Mouse (Mus musculus): ENCODE results near the gene Esrrg. TPM values are rescaled to one million over a fixed set of nuclear protein-coding genes. Genes with fewer than 3 reads are reported as not detected.

Gene Esrrg
- polyA plus RNA-seq, 1 experiment from 2014 or later: 51.4 TPM

DNA sequence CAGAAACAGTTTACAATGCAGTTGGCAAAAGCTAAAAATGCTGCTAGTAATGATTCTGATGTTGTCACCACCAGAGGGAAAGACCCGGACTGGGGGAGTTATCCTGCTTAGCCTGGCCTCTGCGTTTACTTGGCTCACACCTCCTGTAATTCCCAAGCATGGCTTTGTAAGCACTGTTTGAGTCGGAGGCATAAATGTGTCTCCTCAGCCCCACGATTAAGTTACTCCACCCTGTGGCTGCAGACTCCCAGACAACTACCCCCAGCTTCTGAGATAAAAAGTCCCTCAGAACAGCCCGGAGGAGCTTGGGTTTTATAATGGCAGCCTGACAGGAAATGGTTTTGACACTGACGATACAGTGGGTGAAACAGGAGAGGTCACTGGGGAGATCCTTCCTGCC lies 499.4 kb downstream of the Esrrg start:
- H3K9me3 ChIP-seq (ENCODE audit: control insufficient read depth, low read length): no peaks in the 10 kb centered on the region
- H3K4me2 ChIP-seq (ENCODE audit: low read depth, low read length): no peak overlapping the region
- no peak overlapping the region for H3K4me3 ChIP-seq (ENCODE audit: low read depth, low read length)
- no peaks in the 10 kb centered on the region for H3K27me3 ChIP-seq (ENCODE audit: control insufficient read depth, insufficient read depth, low read length)
- H3K4me1 ChIP-seq (ENCODE audit: control insufficient read depth, insufficient read depth, low read length): no peaks in the 10 kb centered on the region
- no peaks in the 10 kb centered on the region for H3K36me3 ChIP-seq (ENCODE audit: control insufficient read depth, insufficient read depth, low read length)
- no peak overlapping the region for H3K27ac ChIP-seq (ENCODE audit: low read depth, low read length)
- no peak for ATAC-seq (ENCODE audit: low read depth)
- no peak overlapping the region for H3K9ac ChIP-seq (replicated peaks; ENCODE audit: low read depth, low read length)
- 45% methylated on average over 6 of the region's 6 CpGs for WGBS

DNA sequence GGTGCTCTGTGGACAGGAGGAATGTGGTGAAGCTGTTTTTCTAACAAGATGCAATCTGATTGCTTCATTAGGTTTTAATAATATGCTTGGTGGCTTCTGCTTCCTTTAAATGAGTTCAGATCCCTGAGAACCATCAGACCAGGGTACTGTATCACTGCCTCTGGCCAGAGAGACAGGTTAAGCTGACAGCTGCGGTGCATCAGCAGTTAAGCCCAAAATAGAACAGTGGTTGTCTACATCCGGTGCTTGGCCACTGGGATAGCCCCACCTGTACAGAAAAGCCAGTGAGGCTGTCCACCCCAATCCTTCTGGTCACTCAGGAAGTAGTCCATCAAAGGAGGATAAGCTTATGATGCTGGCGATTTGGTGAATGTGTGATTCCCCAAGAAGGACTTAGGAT lies 503.0 kb downstream of the Esrrg start:
- WGBS: 76% methylated on average over 3 of the region's 3 CpGs
- H3K9me3 ChIP-seq (ENCODE audit: control insufficient read depth, low read length): no peaks in the 10 kb centered on the region
- H3K4me2 ChIP-seq (ENCODE audit: low read depth, low read length): no peak overlapping the region
- H3K9ac ChIP-seq (replicated peaks; ENCODE audit: low read depth, low read length): no peak overlapping the region
- H3K4me1 ChIP-seq (ENCODE audit: control insufficient read depth, insufficient read depth, low read length): no peaks in the 10 kb centered on the region
- no peak for ATAC-seq (ENCODE audit: low read depth)
- H3K27me3 ChIP-seq (ENCODE audit: control insufficient read depth, insufficient read depth, low read length): no peaks in the 10 kb centered on the region
- no peak overlapping the region for H3K27ac ChIP-seq (ENCODE audit: low read depth, low read length)
- H3K4me3 ChIP-seq (ENCODE audit: low read depth, low read length): no peak overlapping the region
- H3K36me3 ChIP-seq (ENCODE audit: control insufficient read depth, insufficient read depth, low read length): no peaks in the 10 kb centered on the region

DNA sequence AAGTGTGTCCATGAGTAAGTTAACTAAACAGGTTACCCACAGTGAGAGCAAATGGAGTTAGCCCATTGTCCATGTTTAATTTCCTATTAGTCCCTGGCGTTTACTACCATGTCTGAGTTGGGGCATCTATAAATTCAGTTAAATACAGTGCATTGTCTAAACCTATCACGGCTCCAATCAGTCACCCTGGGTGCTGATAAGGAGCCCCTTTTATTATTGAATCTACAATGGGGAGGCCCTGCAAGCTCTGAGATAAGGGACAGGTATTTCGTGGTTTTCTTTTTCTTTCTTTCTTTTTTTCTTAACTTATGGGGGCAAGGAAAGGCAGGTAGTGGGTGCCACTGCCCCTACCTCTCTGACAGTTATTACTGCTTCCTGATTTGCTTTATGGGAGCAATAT lies 504.6 kb downstream of the Esrrg start:
- H3K9ac ChIP-seq (replicated peaks; ENCODE audit: low read depth, low read length): no peak overlapping the region
- H3K4me1 ChIP-seq (ENCODE audit: control insufficient read depth, insufficient read depth, low read length): 0 out of 2 replicates have a peak, but pooled peaks cover 2% of the 10 kb centered on the region
- H3K27ac ChIP-seq (ENCODE audit: low read depth, low read length): no peak overlapping the region
- no peak overlapping the region for H3K4me2 ChIP-seq (ENCODE audit: low read depth, low read length)
- no peaks in the 10 kb centered on the region for H3K27me3 ChIP-seq (ENCODE audit: control insufficient read depth, insufficient read depth, low read length)
- WGBS: 58% methylated on average over 3 of the region's 3 CpGs
- ATAC-seq (ENCODE audit: low read depth): no peak
- no peaks in the 10 kb centered on the region for H3K9me3 ChIP-seq (ENCODE audit: control insufficient read depth, low read length)
- no peak overlapping the region for H3K4me3 ChIP-seq (ENCODE audit: low read depth, low read length)
- H3K36me3 ChIP-seq (ENCODE audit: control insufficient read depth, insufficient read depth, low read length): no peaks in the 10 kb centered on the region

DNA sequence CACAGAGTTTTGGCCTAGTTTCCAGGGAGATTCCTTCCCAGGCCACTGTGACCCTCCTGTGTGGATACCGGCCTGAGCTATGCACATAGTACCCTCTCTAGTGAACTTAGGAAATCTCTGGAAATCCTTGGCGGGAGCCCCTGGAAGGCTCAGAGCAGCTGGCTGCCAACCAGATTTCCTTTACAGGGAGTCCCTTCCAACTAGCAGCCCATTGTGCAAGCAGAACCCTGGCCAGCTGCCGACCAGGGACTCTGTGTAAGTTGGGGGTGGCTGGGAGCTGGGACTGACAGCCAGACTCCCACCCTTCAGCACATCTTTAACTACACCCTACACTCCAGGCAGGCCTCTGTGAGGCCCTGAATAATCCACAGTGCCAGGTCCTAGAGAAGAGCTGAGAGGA lies 509.5 kb downstream of the Esrrg start:
- peak overlapping the region; percentile 28; the same call in 1 of the 2 replicates for H3K27ac ChIP-seq (ENCODE audit: low read depth, low read length)
- no peak overlapping the region for H3K4me3 ChIP-seq (ENCODE audit: low read depth, low read length)
- 0 out of 2 replicates have a peak, but pooled peaks cover 3% of the 10 kb centered on the region for H3K4me1 ChIP-seq (ENCODE audit: control insufficient read depth, insufficient read depth, low read length)

DNA sequence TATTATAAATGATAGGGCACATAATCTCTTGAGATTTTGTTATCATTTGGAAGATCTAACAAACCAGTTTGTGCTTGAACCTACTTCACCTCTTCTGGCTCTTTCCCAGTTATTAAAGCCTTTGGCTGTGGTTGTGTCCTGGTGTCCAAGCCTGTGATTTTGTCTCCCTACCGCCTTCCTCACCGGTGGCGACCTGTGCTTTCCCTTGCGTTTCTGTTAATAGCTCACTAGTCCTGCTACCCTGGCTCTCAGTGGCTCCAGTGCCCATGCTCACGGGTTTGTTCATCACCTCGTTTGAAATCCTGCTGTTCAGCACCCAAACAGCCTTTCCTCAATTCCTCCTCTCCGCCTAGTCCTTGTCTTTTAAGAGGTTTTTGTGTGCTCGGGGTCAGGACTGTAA lies 511.2 kb downstream of the Esrrg start:
- Histone ChIP-seq H3K27ac (ENCODE audit: low read depth, low read length) (no peak overlapping the region), H3K4me3 (ENCODE audit: low read depth, low read length) (no peak overlapping the region), H3K4me1 (ENCODE audit: control insufficient read depth, insufficient read depth, low read length) (0 out of 2 replicates have a peak, but pooled peaks cover 3% of the 10 kb centered on the region), H3K27me3 (ENCODE audit: control insufficient read depth, insufficient read depth, low read length) (no peaks in the 10 kb centered on the region), H3K4me2 (ENCODE audit: low read depth, low read length) (no peak overlapping the region), H3K36me3 (ENCODE audit: control insufficient read depth, insufficient read depth, low read length) (no peaks in the 10 kb centered on the region), H3K9me3 (ENCODE audit: control insufficient read depth, low read length) (no peaks in the 10 kb centered on the region), H3K9ac (replicated peaks; ENCODE audit: low read depth, low read length) (no peak overlapping the region)
- no peak for ATAC-seq (ENCODE audit: low read depth)
- 84% methylated on average over 8 of the region's 8 CpGs for WGBS

More for the DNA sequence above, 509.5 kb downstream of the Esrrg start:
- Histone ChIP-seq H3K4me2 (ENCODE audit: low read depth, low read length) (no peak overlapping the region), H3K27me3 (ENCODE audit: control insufficient read depth, insufficient read depth, low read length) (no peaks in the 10 kb centered on the region), H3K9me3 (ENCODE audit: control insufficient read depth, low read length) (no peaks in the 10 kb centered on the region), H3K36me3 (ENCODE audit: control insufficient read depth, insufficient read depth, low read length) (no peaks in the 10 kb centered on the region), H3K9ac (replicated peaks; ENCODE audit: low read depth, low read length) (no peak overlapping the region)
- 30% methylated on average over 3 of the region's 3 CpGs for WGBS
- peak; percentile 69 for ATAC-seq (ENCODE audit: low read depth)

DNA sequence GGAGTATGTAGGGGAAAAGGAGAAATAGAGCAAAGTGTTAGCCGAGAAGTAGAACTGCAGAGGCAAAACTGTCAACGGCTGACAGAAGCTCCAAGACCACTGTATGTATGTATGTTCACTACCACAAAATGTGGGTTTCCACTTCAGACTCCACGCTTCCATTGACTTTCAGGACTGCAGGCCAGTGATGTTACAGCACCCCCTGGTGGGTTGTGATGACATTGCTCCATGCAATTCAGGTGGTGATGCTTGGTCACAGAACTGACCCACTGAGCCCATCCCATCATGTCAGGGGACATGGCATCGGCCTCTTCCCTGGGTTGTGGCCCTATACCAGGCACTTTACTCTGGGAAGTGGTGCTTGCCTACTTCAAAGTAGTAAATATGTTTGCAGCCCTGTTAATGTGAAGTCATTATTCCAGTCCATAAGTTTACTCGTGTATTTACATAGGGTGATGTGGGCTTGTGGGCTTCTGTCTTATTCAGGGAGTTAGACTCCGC lies 517.0 kb downstream of the Esrrg start:
- H3K4me1 ChIP-seq (ENCODE audit: control insufficient read depth, insufficient read depth, low read length): no peaks in the 10 kb centered on the region
- no peak overlapping the region for H3K27ac ChIP-seq (ENCODE audit: low read depth, low read length)
- no peaks in the 10 kb centered on the region for H3K9me3 ChIP-seq (ENCODE audit: control insufficient read depth, low read length)
- H3K4me2 ChIP-seq (ENCODE audit: low read depth, low read length): no peak overlapping the region
- no peaks in the 10 kb centered on the region for H3K36me3 ChIP-seq (ENCODE audit: control insufficient read depth, insufficient read depth, low read length)
- ATAC-seq (ENCODE audit: low read depth): no peak
- WGBS: 90% methylated on average over 6 of the region's 6 CpGs
- H3K9ac ChIP-seq (replicated peaks; ENCODE audit: low read depth, low read length): no peak overlapping the region
- no peaks in the 10 kb centered on the region for H3K27me3 ChIP-seq (ENCODE audit: control insufficient read depth, insufficient read depth, low read length)
- H3K4me3 ChIP-seq (ENCODE audit: low read depth, low read length): no peak overlapping the region

DNA sequence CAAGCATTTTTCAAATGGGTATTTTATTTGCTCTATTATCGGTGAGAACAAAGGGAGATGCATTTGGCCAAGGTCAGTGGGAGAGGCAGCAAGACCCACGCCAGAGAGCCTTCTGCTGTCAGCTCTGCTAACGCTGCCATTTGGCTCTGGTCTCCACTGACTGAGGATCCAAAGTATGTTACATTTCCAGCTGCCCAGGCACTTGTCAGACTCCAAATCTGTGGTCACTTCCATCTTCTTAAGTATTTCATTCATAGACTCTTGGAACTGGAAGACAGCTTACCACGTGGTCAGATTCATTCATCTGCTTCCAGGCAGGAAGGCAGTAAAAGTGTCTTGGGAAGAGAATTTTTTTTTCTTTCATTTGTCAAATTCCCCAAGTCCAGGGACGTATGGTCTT lies 527.5 kb downstream of the Esrrg start:
- H3K36me3 ChIP-seq (ENCODE audit: control insufficient read depth, insufficient read depth, low read length): no peaks in the 10 kb centered on the region
- ATAC-seq (ENCODE audit: low read depth): no peak
- WGBS: 47% methylated on average over 5 of the region's 5 CpGs
- no peak overlapping the region for H3K4me3 ChIP-seq (ENCODE audit: low read depth, low read length)
- H3K27ac ChIP-seq (ENCODE audit: low read depth, low read length): no peak overlapping the region
- H3K9ac ChIP-seq (replicated peaks; ENCODE audit: low read depth, low read length): no peak overlapping the region
- H3K9me3 ChIP-seq (ENCODE audit: control insufficient read depth, low read length): no peaks in the 10 kb centered on the region
- no peaks in the 10 kb centered on the region for H3K27me3 ChIP-seq (ENCODE audit: control insufficient read depth, insufficient read depth, low read length)
- no peaks in the 10 kb centered on the region for H3K4me1 ChIP-seq (ENCODE audit: control insufficient read depth, insufficient read depth, low read length)
- no peak overlapping the region for H3K4me2 ChIP-seq (ENCODE audit: low read depth, low read length)

DNA sequence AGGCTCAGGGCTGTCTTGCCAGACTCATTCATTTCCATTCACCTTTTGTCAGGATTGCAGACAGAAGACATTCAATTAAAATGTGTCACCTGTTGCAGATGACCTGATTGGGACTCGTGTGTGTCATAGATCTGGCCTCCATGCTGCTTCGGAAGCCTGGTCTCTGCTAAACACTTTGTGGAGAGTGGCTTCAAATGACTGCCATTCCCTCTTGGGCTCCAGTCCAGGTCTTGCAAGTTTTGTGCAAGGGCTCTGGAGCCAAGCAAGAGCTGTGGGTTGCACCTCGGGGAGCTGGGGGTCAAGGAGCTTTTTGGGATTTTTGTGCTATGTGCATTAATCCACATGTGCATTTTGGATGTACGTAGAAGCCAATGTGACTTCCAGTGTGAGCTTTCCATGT lies 530.9 kb downstream of the Esrrg start:
- no peak overlapping the region for H3K27ac ChIP-seq (ENCODE audit: low read depth, low read length)
- no peaks in the 10 kb centered on the region for H3K4me1 ChIP-seq (ENCODE audit: control insufficient read depth, insufficient read depth, low read length)
- H3K36me3 ChIP-seq (ENCODE audit: control insufficient read depth, insufficient read depth, low read length): no peaks in the 10 kb centered on the region
- H3K4me3 ChIP-seq (ENCODE audit: low read depth, low read length): no peak overlapping the region
- H3K9ac ChIP-seq (replicated peaks; ENCODE audit: low read depth, low read length): no peak overlapping the region
- ATAC-seq (ENCODE audit: low read depth): no peak
- H3K27me3 ChIP-seq (ENCODE audit: control insufficient read depth, insufficient read depth, low read length): no peaks in the 10 kb centered on the region
- WGBS: 44% methylated on average over 4 of the region's 4 CpGs
- no peak overlapping the region for H3K4me2 ChIP-seq (ENCODE audit: low read depth, low read length)
- H3K9me3 ChIP-seq (ENCODE audit: control insufficient read depth, low read length): no peaks in the 10 kb centered on the region

DNA sequence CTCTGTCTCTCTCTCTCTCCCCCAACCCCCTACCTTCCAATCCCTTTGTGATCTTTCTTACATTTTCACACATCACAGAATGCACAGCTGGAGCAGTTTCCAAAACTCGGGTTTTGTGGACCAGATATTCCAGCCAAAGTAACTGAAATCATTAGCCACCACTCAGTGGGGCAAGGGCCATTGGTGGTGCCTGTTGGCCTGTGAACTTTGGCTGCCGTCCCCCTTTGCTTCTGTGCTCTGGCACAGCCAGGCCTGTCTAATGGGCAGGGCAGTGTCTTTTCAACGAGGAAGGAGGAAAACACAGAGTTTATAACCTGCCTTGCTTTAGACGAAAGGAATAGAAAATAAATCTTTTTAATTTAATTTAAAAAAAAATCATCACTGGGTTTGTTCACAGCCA lies 531.6 kb downstream of the Esrrg start:
- H3K9ac ChIP-seq (replicated peaks; ENCODE audit: low read depth, low read length): no peak overlapping the region
- H3K4me1 ChIP-seq (ENCODE audit: control insufficient read depth, insufficient read depth, low read length): no peaks in the 10 kb centered on the region
- H3K36me3 ChIP-seq (ENCODE audit: control insufficient read depth, insufficient read depth, low read length): no peaks in the 10 kb centered on the region
- H3K4me2 ChIP-seq (ENCODE audit: low read depth, low read length): no peak overlapping the region
- no peaks in the 10 kb centered on the region for H3K27me3 ChIP-seq (ENCODE audit: control insufficient read depth, insufficient read depth, low read length)
- 63% methylated on average over 4 of the region's 4 CpGs for WGBS
- no peaks in the 10 kb centered on the region for H3K9me3 ChIP-seq (ENCODE audit: control insufficient read depth, low read length)
- no peak for ATAC-seq (ENCODE audit: low read depth)
- no peak overlapping the region for H3K27ac ChIP-seq (ENCODE audit: low read depth, low read length)
- H3K4me3 ChIP-seq (ENCODE audit: low read depth, low read length): no peak overlapping the region
